Mouse (Mus musculus) forebrain, embryonic 15.5 days (tissue): Measurements from ENCODE around the gene Trpm7. TPM values are rescaled to one million over a fixed set of nuclear protein-coding genes. Genes with fewer than 3 reads are reported as not detected.
"Not testable (repeated sequence)": the region's sequence is repeated elsewhere in the genome, so short reads cannot be mapped to it uniquely, and the experiment has no call there.

Experiments
- ATAC-seq: fragments of 200-750 bp; cut with Nextera tagmentation; replicated peaks from 2 replicates; pipeline ENCODE4 v1.8.0; 2017; ENCODE audit warnings: mild to moderate bottlenecking, moderate TSS enrichment, moderate library complexity
- H3K27ac ChIP-seq: fragments of 300-500 bp; sonication (generic); replicated peaks from 2 replicates; pipeline ENCODE4 v1.5.1; 2015; ENCODE audit warnings: mild to moderate bottlenecking, inconsistent platforms
- H3K27me3 ChIP-seq: fragments of 300-500 bp; sonication (generic); 2 replicates; pipeline ENCODE4 v1.6.1; 2015; ENCODE audit warnings: inconsistent platforms
- H3K36me3 ChIP-seq: fragments of 300-500 bp; sonication (generic); 2 replicates; pipeline ENCODE4 v1.6.1; 2015; ENCODE audit warnings: mild to moderate bottlenecking, inconsistent platforms
- H3K4me1 ChIP-seq: fragments of 300-500 bp; sonication (generic); 2 replicates; pipeline ENCODE4 v1.6.1; 2015; ENCODE audit warnings: inconsistent platforms
- H3K4me2 ChIP-seq: fragments of 300-500 bp; sonication (generic); replicated peaks from 2 replicates; pipeline ENCODE4 v1.6.1; 2015; ENCODE audit warnings: mild to moderate bottlenecking, inconsistent platforms
- H3K4me3 ChIP-seq: fragments of 300-500 bp; sonication (generic); 2 replicates; pipeline ENCODE4 v1.5.1; 2015; ENCODE audit warnings: mild to moderate bottlenecking, inconsistent platforms
- H3K9ac ChIP-seq: fragments of 300-500 bp; sonication (generic); replicated peaks from 2 replicates; pipeline ENCODE4 v1.6.1; 2015; ENCODE audit warnings: mild to moderate bottlenecking, inconsistent platforms
- H3K9me3 ChIP-seq: fragments of 300-500 bp; sonication (generic); 2 replicates; pipeline ENCODE4 v1.6.1; 2016; ENCODE audit warnings: inconsistent platforms
- WGBS: fragments of 180-500 bp; shearing (Covaris S2); methylation state at CpG from one replicate; pipeline ENCODE4 v1.1.7; 2015; ENCODE audit warnings: mixed read lengths; 5-methylcytosine and 5-hydroxymethylcytosine counted together
- polyA plus RNA-seq: library from polyadenylated mRNA; unstranded; fragments of >200 nt; fragmentation: Nextera tagmentation; extraction: Ambion mirVana; gene quantifications from 2 replicates; pipeline ENCODE4 v1.2.1, GENCODE M21; 2015

The Trpm7 gene
- polyA plus RNA-seq, 1 experiment from 2014 or later, result 39.7 TPM

DNA sequence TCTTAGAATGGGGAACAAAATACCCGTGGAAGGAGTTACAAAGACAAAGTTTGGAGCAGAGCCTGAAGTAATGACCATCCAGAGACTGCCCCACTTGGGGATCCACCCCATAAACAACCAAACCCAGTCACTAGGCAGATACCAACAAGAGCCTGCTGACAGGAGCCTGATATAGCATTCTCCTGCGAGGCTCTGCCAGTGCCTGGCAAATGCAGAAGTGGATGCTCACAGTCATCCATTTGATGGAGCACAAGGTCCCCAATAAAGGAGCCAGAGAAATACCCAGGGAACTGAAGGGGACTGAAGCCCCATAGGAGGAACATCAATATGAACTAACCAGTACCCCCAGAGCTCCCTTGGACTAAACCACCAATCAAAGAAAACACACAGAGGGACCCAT lies 6.7 kb upstream of the Trpm7 start:
- not testable (repeated sequence) for H3K36me3 ChIP-seq, H3K9me3 ChIP-seq, ATAC-seq, H3K4me1 ChIP-seq, H3K4me2 ChIP-seq, H3K9ac ChIP-seq, H3K27me3 ChIP-seq, H3K27ac ChIP-seq, H3K4me3 ChIP-seq
- 68% methylated on average over 2 of the region's 2 CpGs for WGBS

DNA sequence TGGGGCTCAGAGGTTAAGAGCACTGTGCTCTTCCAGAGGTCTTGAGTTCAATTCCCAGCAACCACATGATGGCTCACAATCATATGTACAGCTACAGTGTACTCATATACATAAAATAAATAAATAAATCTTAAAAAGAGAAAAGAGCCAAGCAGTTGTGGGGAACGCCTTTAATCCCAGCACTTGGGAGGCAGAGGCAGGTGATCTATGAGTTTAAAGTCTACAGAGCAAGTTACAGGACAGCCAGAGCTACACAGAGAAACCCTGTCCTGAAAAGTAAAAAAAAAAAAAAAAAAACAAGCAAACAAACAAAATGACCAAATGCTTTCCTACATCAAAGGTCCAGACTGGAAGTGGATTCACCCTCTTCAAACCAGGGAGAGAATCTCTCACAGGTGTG lies 2.0 kb upstream of the Trpm7 start:
- no peaks in the 10 kb centered on the region for H3K36me3 ChIP-seq
- no peak overlapping the region for H3K27ac ChIP-seq
- H3K9ac ChIP-seq, result no peak overlapping the region
- no peaks in the 10 kb centered on the region for H3K9me3 ChIP-seq
- ATAC-seq, result no peak
- no peaks in the 10 kb centered on the region for H3K27me3 ChIP-seq
- no peak overlapping the region for H3K4me3 ChIP-seq
- H3K4me2 ChIP-seq, result no peak overlapping the region
- 94% methylated on average over 1 of the region's 1 CpGs for WGBS
- peaks cover 21% of the 10 kb centered on the region for H3K4me1 ChIP-seq

DNA sequence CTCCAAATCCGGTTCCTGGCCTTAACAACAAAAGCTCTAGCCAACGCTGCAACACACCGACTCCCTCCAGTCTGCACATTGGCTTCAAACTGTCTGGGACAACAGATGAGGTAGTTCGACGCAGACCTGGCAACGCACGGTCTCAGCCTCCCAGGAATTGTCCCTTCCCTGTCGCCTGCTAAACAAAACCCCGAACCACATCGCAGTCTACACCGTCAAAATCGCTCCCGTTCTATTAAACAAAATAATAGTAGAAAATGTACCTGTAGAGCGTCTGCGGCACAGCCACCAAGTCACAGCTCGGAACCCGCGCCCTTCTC lies 554 bp downstream of the Trpm7 start:
- peak; percentile 77 for ATAC-seq
- Histone ChIP-seq H3K4me1 (peaks cover 28% of the 10 kb centered on the region), H3K36me3 (no peaks in the 10 kb centered on the region), H3K27ac (peak overlapping the region; percentile 96), H3K4me2 (peak overlapping the region; percentile 59), H3K4me3 (peak overlapping the region; percentile 77), H3K27me3 (no peaks in the 10 kb centered on the region), H3K9ac (peak overlapping the region; percentile 83), H3K9me3 (no peaks in the 10 kb centered on the region)
- under 1% methylated on average over 18 of the region's 18 CpGs for WGBS

DNA sequence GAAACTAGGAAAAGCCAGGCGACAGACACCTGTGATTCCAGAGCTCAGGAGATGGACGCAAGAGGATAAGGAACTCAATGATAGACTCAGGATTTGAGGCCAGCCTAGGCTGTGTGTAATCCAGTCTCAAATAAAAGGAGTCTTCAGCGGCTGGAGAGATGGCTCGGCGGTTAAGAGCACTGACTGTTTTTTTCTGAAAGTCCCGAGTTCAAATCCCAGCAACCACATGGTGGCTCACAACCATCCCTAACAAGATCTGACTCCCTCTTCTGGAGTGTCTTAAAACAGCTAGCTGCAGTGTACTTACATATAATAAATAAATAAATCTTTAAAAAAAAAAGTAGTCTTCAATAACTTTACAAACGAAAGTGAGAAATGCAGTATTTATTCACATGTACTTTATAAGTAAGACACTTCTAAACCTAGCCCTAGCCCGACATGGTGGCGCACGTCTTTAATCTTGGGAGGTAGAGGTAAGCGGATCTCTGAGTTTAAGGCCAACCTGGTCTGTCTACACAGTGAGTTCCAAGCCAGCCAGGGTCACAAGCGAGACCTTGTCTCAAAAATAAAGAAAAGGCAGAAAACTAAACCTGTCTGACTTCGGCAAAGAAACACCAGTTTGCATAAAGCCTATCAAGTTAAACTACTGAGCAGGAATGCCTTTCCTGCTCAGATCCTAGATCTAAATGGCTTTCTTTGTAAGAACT lies 1.1 kb downstream of the Trpm7 start:
- 27% methylated on average over 13 of the region's 13 CpGs for WGBS

DNA sequence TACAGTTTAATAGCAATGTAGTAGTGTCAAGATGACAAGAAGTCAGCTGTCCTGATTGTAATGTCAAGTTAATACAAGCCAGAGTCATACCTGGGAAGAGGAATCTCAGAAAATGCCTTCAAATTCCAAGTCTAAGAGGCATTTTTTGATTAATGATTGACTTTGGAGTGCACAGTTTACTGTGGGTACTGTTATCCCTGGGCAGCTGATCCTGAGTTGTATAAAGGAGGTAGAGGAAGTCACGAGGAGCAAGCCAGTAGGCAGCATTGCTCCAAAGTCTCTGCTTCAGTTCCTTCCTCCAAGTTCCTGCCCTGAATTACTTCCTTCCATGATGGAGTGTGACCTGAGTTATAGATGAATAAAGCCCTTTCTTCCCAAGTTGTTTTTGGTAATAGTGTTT lies 9.7 kb downstream of the Trpm7 start:
- H3K27me3 ChIP-seq, result no peaks in the 10 kb centered on the region
- H3K9ac ChIP-seq, result no peak overlapping the region
- H3K4me3 ChIP-seq, result no peak overlapping the region
- H3K4me1 ChIP-seq, result 0 out of 2 replicates have a peak, but pooled peaks cover 3% of the 10 kb centered on the region
- 94% methylated on average over 1 of the region's 1 CpGs for whole genome bisulfite sequencing
- no peaks in the 10 kb centered on the region for H3K36me3 ChIP-seq
- no peak overlapping the region for H3K27ac ChIP-seq
- H3K4me2 ChIP-seq, result no peak overlapping the region
- H3K9me3 ChIP-seq, result no peaks in the 10 kb centered on the region
- no peak for ATAC-seq

More for the DNA sequence above, 1.1 kb downstream of the Trpm7 start:
- Histone ChIP-seq H3K27ac (peak overlapping the region; percentile 96), H3K9me3 (no peaks in the 10 kb centered on the region), H3K27me3 (no peaks in the 10 kb centered on the region), H3K4me1 (peaks cover 31% of the 10 kb centered on the region), H3K9ac (peak overlapping the region; percentile 83), H3K4me2 (peak overlapping the region; percentile 59), H3K36me3 (no peaks in the 10 kb centered on the region), H3K4me3 (peak overlapping the region; percentile 77)
- no peak for ATAC-seq

DNA sequence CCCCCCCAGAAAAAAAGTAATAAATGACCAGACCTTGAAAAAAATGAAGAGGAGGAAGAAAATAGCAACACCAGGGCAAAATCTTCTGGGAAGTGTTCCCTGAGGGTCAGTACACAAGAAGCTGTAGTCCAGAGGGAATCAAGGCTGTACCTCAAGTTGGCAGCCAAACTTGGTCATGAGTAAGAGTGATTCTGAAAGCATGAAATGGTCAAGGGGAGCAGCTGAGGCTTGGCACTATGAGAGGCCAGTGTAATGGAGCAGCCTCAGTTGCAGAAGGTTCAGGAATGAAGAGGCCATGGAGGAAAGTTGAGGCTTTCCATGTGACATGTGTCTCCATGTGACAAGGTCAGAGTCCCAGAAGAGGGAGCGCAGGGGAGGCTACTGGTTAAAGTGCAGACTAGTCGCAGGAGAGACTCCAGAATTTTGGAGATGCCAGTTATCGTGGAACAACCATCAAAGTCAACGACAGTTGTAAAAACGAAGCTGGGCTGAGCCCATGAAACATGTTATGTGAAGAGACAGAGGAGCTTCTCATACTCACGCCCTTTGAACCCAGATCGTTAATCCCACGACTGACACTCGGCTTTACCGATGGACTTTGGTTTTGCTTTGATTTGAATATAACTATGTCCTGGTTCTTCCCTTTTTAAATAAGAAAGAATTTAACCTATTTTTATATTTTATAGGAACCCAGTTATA lies 10.4 kb downstream of the Trpm7 start:
- H3K36me3 ChIP-seq, result no peaks in the 10 kb centered on the region
- 0 out of 2 replicates have a peak, but pooled peaks cover 3% of the 10 kb centered on the region for H3K4me1 ChIP-seq
- WGBS, result 93% methylated on average over 10 of the region's 10 CpGs

DNA sequence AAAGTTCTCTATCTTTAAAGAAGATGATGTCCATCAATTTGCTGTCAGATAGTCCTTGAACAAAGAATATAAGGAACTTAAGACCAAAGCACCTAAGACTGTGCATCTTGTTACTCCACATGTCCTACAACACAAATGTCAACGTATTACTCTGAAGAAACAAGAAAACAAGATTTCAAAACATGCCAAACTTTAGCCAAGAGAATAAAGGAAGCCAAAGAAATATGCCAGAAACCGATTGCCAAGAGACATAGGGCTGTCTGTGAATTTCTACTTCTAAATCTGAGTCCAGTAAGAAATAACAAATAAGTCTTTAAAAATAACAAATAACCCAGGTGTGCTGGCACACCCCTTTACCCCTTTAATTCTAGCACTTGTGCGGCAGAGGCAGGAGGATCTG lies 11.0 kb downstream of the Trpm7 start:
- 88% methylated on average over 3 of the region's 3 CpGs for WGBS
- ATAC-seq, result no peak
- Histone ChIP-seq H3K4me3 (no peak overlapping the region), H3K27ac (no peak overlapping the region), H3K9me3 (no peaks in the 10 kb centered on the region), H3K27me3 (no peaks in the 10 kb centered on the region), H3K4me2 (no peak overlapping the region), H3K36me3 (no peaks in the 10 kb centered on the region), H3K4me1 (no peaks in the 10 kb centered on the region), H3K9ac (no peak overlapping the region)

More for the DNA sequence above, 10.4 kb downstream of the Trpm7 start:
- Histone ChIP-seq H3K4me3 (no peak overlapping the region), H3K27me3 (no peaks in the 10 kb centered on the region), H3K4me2 (no peak overlapping the region), H3K27ac (no peak overlapping the region), H3K9ac (no peak overlapping the region), H3K9me3 (no peaks in the 10 kb centered on the region)
- no peak for ATAC-seq

DNA sequence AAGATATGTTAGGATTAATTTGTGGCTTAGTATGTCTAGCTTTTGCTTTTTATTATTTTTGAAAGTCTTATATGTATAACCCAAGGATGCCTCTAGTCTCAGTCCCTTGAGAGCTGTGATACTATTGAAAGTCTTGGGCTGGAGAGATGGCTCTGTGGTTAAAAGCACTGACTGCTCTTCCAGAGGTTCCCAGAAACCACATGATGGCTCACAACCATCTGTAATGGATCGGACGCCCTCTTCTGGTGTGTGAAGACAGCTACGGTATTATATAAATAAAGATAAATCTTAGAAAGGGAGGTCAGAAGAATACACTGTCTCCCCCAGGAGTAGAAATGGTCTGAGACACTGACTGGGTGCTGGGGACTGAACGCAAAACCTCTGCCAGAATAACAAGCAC lies 31.3 kb downstream of the Trpm7 start:
- Histone ChIP-seq H3K9me3 (no peaks in the 10 kb centered on the region), H3K27me3 (no peaks in the 10 kb centered on the region), H3K4me3 (no peak overlapping the region), H3K4me2 (no peak overlapping the region), H3K27ac (no peak overlapping the region), H3K4me1 (no peaks in the 10 kb centered on the region), H3K9ac (no peak overlapping the region), H3K36me3 (peaks cover 49% of the 10 kb centered on the region)
- 92% methylated on average over 4 of the region's 4 CpGs for WGBS
- ATAC-seq, result no peak

DNA sequence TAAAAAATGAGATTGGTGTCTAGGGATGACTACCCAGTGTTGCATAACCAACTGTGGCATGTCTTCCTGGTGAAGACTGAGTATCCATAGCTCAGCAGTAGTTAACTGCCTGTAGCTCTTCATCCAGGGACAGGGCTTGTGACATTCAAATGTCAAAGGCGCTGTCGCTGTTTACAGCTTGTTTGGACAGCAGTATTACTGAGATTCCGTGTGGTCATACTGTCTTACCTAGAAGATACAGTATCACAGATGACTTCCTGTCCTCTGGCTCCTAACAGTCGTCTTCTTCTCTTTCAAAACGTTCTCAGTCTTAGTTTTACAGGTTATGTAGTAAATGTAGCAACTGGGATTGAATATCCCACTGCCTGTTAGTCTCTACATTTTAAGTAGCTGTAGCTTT lies 37.2 kb downstream of the Trpm7 start:
- Histone ChIP-seq H3K4me1 (no peaks in the 10 kb centered on the region), H3K27ac (no peak overlapping the region), H3K4me2 (no peak overlapping the region), H3K9me3 (no peaks in the 10 kb centered on the region), H3K27me3 (no peaks in the 10 kb centered on the region), H3K9ac (no peak overlapping the region), H3K36me3 (peaks cover 63% of the 10 kb centered on the region), H3K4me3 (no peak overlapping the region)
- WGBS, result 95% methylated on average over 5 of the region's 5 CpGs
- no peak for ATAC-seq

DNA sequence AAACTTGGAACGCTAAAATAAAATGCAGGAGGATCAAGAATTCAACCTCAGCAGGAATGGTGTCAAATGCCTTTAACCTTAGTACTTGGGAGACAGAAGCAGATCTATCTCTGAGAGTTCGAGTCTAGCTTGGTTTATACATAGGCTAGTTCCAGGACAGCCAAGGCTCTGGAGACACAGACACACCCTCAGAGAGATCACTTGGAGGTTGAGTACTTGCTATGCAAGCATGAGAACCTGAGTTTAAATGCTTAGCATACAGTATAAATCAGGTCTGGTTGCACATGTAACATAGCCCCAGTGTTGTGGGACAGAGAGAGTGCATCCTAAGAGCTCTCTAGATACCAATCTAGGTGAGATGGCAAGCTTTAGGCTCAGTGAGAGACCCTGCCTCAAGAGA lies 58.6 kb downstream of the Trpm7 start:
- H3K27ac ChIP-seq, result no peak overlapping the region
- H3K4me2 ChIP-seq, result no peak overlapping the region
- H3K4me3 ChIP-seq, result no peak overlapping the region
- no peak for ATAC-seq
- H3K9me3 ChIP-seq, result no peaks in the 10 kb centered on the region
- no peaks in the 10 kb centered on the region for H3K4me1 ChIP-seq
- peaks cover 48% of the 10 kb centered on the region for H3K36me3 ChIP-seq
- no peak overlapping the region for H3K9ac ChIP-seq
- 87% methylated on average over 2 of the region's 2 CpGs for WGBS
- no peaks in the 10 kb centered on the region for H3K27me3 ChIP-seq

DNA sequence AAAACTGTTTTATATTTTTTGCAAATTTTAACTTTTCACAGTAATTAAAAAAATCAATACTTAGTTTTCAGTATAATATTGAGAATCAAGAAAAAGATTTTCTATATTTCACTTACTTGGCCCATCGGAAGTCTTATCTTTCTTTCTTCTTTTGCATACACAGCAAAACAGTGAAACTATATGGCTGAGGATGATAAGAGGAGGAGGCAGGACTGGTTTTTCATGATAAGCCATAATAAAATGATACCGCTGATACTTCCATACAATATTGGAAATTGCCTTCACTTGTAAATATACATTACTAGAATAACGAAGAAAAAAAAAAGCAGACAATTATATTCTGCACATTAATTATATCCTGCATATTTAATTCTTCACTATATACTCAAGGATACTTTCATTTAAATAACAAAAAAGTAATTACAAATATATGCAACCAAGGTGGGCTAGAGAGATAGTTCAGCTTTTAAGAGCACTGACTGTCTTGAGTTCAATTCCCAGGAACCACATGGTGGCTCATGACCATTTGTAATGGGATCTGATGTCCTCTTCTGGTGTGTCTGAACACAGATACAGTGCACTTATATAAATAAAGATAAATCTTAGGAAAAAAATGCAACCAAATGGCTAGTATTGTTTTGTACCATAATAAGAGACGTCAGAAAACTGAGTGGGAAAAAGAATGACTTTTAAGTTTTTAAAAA lies 59.2 kb downstream of the Trpm7 start:
- WGBS, result 92% methylated on average over 4 of the region's 4 CpGs
- Histone ChIP-seq H3K27ac (no peak overlapping the region), H3K9ac (no peak overlapping the region), H3K4me2 (no peak overlapping the region), H3K4me1 (no peaks in the 10 kb centered on the region), H3K36me3 (peaks cover 50% of the 10 kb centered on the region), H3K9me3 (no peaks in the 10 kb centered on the region), H3K4me3 (no peak overlapping the region), H3K27me3 (no peaks in the 10 kb centered on the region)
- ATAC-seq, result no peak

DNA sequence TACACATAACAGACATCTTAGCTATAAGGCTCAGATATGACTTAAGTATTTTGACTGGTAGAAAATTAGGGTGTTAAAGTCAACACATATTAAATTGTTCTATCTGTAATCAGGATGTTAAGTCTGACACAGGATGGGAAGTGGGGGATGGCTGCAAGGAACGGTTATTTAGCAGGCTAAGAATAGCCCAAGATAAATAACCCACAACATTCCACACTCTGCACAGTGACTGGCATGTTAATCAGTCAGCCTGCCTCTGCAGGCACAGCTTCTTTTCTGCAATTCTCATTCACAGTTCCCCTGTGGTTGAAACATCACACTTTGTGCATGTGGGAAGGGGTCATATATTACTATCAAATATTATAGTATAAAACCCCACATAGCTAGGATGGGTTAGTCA lies 60.2 kb downstream of the Trpm7 start:
- no peak for ATAC-seq
- no peaks in the 10 kb centered on the region for H3K9me3 ChIP-seq
- H3K36me3 ChIP-seq, result peaks cover 56% of the 10 kb centered on the region
- no peaks in the 10 kb centered on the region for H3K4me1 ChIP-seq
- no peak overlapping the region for H3K27ac ChIP-seq
- no peak overlapping the region for H3K4me2 ChIP-seq
- WGBS, result 39% methylated on average over 1 of the region's 1 CpGs
- H3K9ac ChIP-seq, result no peak overlapping the region
- no peak overlapping the region for H3K4me3 ChIP-seq
- H3K27me3 ChIP-seq, result no peaks in the 10 kb centered on the region
